Mouse (Mus musculus) mammary gland, adult 2 months (tissue): Measurements from ENCODE around the gene Tlr6. TPM values are rescaled to one million over a fixed set of nuclear protein-coding genes. Genes with fewer than 3 reads are reported as not detected.

Source experiments
- polyA plus RNA-seq: library from polyadenylated mRNA; depleted of rRNA; stranded (reverse); fragments of >200 nt; gene quantifications from 2 replicates; pipeline ENCODE4 v1.2.3, GENCODE M21; 2012; ENCODE audit warnings: low replicate concordance; rRNA removed

The Tlr6 gene
- 1.2 and 2.3 TPM in 2 replicates for polyA plus RNA-seq

DNA sequence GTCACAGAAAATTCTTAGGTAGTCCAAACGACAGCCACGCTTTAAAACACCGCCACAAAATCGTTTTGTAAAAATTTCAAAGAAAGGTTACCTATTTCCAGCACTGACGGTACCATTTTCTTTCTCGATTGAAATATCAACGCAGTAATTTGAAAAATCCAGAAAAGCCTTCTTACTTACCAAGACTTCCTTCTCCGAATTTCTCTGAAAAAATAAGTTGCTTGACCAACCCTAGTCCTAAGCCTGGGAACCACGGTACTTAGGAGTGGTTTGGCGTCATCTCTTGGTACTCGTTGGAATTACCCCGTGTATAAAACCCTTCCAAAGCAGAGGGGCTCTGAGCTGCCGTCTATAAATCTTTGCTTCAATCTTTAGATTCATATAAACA lies at the start of gene Tlr6:
Gene Tlr6, minus strand, starts transcription at position 255 of the 388 bp plus-strand sequence.

DNA sequence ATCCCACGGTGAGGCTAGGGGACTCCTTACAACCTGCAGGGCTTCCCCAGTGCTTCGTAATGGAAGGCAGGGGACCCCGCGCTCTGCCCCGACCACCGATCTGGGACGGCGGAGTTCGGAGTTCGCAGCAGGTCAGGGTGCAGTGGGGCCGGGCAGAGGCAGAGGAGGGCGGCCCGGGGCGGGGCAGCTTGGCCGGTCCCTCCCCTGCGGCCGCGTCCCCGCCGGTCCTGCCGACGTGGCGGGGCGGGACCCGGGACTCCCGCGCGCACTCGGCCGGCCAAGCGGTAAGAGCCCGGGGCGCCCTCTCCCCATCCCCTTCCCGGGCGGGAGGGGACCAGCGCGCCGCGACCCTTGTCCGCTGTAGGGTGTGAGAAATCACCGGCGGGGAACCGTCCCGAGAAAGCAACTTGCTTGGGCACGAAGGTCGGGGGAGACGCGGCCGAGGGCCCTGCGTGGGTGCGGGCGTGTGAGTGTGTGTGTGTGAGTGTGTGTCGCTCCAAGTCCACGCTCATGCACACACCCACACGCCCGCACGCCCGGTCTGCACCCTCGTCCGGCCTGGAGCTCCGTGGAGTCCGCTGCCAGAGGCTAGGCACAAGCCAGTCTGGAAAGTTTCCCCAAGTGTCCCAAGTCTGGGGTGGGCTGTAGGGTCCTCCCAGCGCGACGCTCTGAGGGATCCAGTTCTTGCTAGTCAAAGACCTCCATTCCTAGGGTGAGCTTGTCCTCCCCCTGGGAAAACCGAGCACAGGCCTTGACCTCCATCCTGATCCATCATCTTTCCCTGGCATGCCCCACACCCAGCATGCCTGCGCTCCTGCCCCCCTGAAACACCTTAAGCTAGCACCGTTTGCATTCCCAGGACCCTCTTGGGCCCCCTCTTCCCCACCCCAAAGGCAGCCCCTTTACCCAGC lies 10.2 kb upstream of the Tlr6 start, which contains the start of gene Fam114a1:
Gene Fam114a1, plus strand, starts transcription at position 211 of the 911 bp plus-strand sequence.

Other genes with a start within 250 kb of the Tlr6 start
- gene Klf3, start 156.7 kb downstream of the Tlr6 start, polyA plus RNA-seq, result 80.4 and 127 TPM in 2 replicates
- gene Tlr1, start 26.5 kb downstream of the Tlr6 start, polyA plus RNA-seq, result 12.5 and 14.1 TPM in 2 replicates
- 22.0 and 30.7 TPM in 2 replicates for gene Fam114a1, start 10.0 kb upstream of the Tlr6 start, polyA plus RNA-seq
- gene Tmem156, start 132.0 kb upstream of the Tlr6 start, polyA plus RNA-seq, result 0.87 and 1.4 TPM in 2 replicates
- 24.5 and 26.8 TPM in 2 replicates for gene Klhl5, start 147.4 kb upstream of the Tlr6 start, polyA plus RNA-seq
- 2.3 and 4.2 TPM in 2 replicates for gene Wdr19, start 239.6 kb upstream of the Tlr6 start, polyA plus RNA-seq